Mouse (Mus musculus): ENCODE measurements around the gene 1600014C10Rik.

Gene 1600014C10Rik

DNA sequence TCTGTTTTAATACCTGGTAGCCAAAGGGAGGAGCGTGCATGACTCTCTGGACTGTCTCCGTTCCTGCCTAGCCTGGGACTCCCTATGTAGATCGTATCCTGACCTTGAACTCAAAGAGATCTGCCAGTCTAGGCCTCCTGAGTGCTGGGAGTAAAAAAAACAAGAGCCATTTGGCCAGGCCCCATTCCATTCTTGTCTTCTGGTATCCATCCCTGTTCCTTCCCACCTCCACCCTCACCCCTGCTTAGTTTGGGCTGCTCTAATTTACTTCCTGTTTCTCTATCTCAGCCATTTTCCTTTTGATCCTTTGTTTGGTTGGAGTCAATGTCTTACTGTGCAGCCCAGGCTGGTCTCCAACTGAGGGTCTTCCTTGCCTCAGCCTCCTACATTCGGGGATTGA lies 59.4 kb downstream of the 1600014C10Rik start:
- in situ Hi-C loops (cut with MboI; ENCODE audit: unreplicated experiment in 2 of 2): no loop called here

Measured in v-Abl transformed pro-B cells (cell line).